Mouse (Mus musculus): ENCODE results near the gene Msx3.
A peak's percentile ranks its signal among the peaks of the same experiment; 100 is the strongest.

Msx3 gene

DNA sequence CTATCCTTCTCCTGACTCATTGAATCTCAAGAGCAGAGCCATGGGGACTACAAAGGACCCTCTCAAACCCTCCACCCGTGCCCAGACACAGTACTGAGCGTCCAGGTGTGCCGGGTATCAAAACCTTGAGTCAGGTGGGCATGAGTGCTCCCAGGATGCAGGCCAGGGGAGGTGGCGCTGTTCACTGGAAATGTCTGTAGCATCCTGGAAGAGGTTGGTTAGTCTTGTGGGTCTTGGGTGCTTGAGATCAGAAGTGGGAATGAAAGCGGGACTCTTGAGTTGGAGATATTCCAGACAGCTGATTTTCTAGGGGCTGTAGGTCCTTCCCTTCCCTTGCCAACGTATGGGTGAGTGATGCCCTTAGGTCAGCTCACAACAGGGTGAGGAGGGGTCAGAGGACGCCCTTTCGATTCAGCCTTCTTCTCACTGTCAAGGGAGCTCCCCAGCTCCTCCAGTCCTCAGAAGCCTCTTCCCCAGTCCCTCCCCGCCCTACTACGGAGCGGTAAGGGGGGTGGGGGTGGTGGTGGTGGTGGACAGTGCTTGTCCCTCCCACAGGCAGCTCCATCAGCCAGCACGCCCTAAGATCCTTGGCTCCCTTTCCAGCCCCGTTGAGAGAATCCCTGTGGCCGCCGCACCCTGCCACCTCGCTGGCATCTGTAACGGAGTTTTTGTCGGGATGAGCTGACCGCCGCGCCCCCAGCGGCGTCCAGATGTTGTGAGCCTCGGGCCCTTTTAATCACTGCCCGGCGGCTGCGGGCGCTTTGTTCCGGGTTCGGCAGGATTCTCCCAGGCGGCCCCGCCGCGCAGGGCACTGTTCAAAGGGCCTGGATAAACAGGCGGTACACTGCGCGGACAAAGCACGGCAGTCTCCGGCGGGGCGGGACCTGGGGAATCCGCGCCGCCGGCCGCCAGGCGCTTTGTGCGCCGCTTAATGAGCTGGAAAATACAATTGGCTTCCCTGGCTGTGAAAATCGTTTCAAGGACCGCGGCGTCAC lies 8.8 kb upstream of the Msx3 start:
- peak; percentile 8 for DNase-seq

DNA sequence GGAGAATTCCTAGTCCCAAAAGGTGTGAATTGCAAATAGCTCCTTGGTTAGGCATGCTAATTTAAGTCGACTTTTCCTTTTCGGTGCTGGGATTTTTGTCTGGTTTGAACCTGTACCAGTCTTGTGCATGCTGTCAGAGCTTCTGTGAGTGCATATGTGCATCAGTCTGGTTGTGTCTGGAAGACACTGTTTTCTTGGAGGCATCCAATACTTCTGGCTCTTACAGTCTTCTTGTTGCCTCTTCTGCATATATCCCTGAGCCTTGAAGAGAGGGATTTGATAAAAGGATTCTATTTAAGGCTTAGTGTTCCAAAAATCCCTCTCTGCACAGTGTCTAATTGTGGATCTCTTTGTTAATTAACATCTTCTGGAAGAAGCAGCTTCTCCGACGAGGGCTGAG lies 5.2 kb upstream of the Msx3 start:
- no peak for DNase-seq

DNA sequence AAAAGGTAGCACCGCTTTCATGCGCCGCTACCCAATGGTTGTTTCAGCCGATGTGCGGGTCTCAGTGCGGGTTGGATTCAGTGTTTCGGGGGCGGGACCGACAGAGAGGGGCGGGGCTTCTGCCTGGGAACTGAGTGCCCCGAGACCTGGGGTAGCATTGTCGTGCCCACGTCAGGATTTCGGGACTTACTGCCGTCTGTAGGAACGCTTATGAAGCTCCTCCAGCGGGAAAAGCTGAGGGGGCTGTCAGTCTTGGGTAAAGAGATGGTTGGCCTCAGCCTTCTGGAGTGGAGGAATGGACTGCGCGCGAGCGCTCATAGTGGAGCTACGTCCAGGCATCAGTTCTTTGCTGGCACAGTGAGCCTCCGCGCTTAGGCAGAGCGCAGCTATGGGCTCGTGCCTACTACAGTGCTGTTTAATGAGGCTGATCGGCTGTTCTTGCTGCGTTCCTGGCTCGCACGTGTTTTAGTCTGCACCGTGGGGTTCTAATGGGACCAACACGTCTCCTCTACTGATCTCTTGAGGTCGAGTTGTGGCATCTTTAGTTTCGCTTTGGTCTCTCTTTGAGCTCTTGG lies 313 bp upstream of the Msx3 start:
- DNase-seq: peak; percentile 18

DNA sequence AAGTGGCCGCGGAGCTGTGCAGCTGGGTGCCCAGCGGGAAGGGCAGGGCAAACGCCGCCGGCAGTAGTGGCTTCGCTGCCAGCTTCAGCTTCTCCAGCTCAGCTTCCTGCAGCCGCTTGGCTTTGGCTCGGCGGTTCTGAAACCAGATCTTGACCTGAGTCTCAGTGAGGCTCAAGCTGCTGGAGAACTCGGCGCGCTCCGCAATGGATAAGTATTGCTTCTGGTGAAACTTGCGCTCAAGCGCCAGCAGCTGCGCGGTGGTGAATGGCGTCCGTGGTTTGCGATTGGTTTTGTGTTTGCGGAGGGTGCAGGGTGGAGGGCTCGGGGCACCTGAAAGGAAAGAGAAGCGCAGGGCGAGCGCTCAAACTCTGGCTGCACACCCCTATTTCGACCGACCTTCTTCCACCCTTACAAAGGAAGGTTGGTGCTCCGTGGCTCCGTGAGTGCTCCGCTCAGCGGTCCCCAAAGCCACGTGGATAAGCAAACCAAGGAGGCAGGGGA lies 1.0 kb downstream of the Msx3 start:
- DNase-seq: no peak

DNA sequence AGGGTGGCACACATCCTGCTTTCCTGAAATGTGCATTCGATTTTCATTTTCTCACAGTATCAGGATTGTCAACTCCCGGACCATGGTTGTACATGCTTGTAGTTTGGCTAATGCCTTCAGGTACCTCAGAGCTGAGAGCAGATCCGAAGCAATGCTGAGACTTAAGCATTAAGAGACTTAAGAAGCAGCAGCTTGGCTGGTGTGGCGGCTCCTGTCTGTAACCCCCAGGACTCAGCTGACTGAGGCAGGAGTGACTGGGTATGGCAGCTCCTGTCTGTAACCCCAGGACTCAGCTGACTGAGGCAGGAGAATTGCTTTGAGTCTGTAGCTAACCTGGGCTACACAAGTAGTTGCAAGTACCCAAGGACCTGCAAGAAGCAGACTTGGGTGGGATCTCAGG lies 3.3 kb downstream of the Msx3 start:
- no peak for DNase-seq

DNA sequence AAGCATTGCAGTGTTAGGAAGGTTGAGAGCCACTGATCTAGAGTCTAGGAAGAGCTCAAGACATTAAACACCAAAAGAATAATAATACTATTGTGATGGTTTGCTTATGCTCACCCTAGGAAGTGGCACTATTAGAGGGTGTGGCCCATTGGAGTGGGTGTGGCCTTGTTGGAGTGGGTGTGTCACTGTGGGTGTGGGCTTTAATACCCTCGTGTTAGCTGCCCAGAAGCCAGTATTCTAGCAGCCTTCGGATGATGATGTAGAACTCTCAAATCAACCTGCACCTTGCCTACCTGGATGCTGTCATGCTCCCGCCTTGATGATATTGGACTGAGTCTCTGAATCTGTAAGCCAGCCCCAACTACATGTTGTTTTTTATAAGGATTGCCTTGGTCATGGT lies 6.2 kb downstream of the Msx3 start:
- no peak for DNase-seq

DNA sequence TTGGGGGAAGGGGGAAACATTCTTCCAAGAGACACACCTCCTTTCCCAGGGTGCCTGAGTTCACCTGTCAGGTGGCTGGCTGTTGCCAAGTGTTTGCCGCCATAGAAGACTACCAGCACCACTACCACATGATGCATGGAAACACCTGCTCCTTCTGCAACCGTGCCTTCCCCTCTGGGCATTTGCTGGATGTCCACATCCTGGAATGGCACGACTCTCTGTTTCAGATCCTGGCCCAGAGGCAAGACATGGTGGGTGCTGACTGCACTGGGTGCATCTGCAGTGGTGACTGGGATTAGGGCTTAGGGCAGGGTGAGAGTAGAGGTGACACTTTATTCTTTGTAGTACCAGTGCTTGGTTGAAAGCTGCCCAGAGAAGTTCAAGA lies 11.7 kb downstream of the Msx3 start:
- no peak for DNase-seq

DNA sequence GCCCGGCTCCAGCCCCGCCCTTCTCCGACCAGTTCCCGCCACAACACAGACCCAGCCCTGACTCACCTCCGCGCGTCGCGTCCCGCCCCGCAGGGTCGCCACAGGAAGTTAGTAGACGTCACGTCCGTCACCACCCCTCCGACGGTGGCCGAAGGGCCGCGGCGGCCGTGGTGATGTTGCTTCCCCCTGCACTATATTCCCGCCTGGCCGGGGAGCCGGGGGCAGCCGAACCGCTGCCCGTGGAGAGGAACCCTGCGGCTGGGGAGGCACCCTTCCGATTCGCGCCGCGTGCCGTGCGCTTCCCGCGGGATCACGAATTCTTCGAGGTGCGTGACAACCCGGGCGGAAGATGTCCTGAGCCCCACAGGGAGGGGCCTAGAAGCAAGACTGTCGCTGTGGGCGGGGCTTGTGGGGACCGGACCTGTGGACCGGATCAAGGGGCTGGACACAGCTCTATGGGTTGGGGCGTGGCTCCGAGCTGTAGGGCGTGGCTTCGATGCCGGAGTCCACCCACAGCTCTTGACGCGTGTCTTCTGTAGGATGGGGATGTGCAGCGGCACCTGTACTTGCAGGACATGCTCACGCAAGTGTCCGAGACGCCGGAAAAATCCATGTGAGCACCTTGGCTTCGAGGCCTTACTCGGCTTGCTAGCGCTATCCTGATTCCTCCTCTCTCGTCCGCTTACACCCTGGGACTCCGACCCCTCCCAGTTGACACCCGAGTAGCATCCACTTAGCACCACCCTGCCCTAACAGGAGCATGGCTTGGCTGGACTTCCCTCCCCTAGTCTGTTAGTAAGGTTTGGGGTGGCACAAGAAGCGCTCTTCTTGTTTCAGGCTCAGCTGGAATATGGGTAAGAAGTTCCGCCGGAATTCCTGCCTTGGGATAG lies 12.4 kb downstream of the Msx3 start, which contains the start of the genes Zfp511 and Tubgcp2:
TSS of gene Zfp511 (plus strand) at position 111 of the 890 bp plus-strand sequence.
TSS of gene Tubgcp2 (minus strand) at position 389 of the 890 bp plus-strand sequence.
- DNase-seq: peak; percentile 98

DNA sequence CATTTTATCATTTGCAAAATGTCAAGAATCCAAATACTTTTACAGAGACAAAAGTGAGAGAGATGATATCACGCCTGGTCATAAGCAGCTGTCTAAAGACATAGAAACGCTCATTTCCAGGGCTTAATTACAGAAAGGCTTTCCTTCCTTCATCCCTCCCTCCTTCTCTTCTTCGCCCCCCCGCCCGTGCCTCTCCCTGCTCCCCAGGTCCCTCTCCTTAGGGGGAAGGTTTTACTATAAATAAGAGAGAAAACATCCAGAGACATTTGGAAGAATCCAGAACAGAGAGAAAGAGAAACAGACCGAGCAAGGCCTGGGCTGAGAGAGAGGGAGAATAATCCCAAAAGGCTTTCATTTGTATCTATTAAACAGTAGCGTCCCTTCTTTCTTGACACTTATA lies 13.4 kb downstream of the Msx3 start:
- no peak for DNase-seq

DNA sequence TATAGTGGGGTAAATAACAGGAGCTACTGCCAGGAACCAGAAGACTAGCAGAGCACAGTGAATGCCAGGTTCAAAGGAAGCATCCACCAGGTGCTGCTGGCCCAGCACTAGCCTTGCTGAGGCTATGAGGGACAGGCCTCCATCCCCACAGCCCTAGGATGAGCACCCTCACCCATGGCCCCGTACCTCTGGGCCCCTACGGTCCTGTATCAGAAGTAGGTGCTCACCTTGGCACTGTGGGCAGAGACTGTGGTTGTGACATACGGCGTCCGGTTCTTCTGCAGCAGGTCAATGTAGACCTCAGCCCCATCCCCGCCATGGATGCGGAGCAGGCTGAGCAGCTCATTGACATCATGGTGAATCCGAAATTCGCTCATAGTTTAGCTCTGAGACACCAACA lies 15.5 kb downstream of the Msx3 start:
- DNase-seq: no peak

DNA sequence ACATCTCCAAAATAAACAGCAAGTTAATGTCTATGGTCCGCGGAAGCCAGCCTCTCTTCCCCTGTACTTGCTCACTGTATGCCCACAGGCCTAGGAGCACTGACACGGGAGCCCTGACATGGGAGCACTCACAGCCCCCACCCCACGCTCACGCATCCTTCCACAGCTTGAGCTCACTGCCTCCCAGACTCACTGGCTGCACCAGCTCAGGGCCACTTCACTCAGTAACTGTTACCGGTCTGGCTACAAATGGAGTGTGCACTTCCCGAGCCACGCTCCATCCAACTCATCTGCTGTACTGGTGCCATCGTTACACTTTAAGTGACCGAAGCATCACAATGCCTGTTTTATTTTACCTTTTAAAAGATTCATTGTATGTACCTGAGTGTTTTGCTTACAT lies 16.5 kb downstream of the Msx3 start:
- DNase-seq: no peak

DNA sequence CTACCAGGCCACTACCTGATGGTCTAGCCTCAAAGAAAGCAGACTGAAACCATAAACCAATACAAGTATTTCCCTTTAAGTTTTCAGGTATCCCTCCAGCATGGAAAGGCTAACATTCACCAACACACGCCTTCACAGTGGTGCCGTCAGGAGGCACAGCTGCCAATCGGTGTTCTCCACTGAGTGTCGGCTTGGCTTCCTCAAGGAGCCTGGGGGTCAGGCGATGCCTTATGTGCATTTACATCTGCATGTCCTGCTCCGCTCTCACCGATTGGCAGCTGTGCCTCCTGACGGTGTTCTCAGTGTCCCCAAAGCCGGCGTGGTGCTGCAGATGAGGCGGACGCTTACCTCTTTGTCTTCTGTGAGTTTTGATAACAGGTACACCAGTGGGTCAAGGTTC lies 17.1 kb downstream of the Msx3 start:
- no peak for DNase-seq

DNA sequence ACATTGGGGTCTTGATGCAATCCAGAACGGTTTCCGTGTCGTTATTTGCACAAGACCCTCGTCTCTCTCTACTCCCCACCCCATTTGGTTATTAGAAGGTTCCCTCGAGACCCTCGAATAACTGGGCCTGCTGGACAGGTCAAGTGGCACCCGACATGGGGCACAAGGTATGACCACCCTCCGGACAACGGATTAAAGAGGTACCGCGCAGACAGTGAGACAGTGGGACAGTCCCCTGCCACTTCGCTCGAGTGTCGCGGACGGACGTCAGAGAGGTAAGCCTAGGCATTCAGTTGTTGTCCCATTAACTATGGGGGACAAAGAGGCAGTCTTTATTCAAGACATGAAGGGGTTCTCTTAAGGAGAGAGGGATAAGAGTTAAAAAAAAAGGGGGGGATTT lies 37.6 kb downstream of the Msx3 start:
- DNase-seq: no peak

DNA sequence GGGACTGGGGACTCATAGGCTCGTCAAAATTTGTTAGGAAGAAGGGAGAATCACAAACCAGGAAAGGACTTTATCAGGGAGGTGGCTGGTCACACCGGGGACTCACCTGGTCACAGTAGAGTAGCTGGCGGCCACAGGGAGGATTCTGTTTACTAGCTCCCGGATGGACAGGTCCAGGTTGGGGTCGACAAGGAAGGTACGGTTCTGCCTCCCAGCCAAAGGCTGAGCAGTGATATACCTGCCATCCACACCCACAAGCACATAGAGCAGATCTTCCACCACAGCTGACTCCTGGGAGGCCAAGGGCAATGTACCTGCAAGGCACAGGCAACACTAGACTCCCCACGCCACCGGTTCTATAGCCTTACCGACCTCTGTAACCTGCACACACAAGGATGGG lies 41.1 kb downstream of the Msx3 start:
- no peak for DNase-seq

DNA sequence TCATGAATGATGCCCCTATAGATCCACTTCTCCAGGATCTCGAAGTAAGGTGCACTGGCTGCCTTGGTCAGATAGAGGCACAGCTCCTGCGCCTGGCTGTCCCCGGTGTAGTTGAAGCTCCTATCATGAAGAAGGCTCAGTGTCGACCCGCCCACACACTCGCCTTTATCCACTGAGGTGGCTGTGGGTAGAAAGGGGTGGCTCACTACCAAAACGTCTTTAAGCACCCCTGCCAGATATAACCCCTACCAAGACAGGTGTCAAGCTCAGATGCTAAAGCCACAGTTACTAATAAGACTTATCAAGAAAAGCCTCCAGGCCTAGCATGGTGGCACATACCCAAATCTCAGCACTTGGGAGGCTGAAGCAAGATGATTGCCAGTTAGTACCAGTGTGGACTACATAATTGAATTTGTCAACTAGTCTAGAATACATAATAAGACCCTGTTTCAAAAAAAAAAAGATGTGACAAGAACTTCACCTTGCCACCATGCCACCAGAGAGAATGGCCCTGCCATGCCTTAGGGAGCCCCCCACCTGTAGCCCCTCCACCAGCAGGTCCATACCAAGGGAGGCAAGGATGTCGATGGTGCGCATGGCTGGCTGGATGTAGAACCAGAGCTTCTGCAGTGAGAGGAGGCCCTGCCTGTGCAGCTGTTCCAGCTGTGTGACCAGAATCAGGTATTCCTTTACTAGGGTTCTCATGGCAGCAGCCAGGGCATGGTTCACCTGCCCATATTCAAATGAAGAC lies 41.9 kb downstream of the Msx3 start:
- DNase-seq: no peak

DNA sequence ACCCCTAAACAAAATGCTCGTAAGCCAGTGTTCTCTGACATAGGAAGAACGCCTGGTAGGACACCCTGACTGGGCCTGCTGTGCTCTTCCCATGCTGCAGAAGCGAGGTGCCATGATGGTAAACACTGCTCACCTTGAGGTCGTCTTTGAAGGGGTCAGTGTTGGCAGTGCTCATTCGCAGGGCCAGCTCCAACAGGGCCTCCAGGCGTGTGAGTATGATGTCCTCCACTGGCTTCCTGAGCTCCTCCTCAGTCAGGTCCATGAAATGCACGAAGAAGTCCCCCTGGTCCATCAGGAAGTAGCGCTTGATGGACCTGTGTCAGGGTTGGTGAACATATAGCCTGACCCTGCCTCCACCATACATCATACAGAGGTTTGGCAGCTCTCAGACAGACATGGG lies 44.2 kb downstream of the Msx3 start:
- DNase-seq: no peak

DNA sequence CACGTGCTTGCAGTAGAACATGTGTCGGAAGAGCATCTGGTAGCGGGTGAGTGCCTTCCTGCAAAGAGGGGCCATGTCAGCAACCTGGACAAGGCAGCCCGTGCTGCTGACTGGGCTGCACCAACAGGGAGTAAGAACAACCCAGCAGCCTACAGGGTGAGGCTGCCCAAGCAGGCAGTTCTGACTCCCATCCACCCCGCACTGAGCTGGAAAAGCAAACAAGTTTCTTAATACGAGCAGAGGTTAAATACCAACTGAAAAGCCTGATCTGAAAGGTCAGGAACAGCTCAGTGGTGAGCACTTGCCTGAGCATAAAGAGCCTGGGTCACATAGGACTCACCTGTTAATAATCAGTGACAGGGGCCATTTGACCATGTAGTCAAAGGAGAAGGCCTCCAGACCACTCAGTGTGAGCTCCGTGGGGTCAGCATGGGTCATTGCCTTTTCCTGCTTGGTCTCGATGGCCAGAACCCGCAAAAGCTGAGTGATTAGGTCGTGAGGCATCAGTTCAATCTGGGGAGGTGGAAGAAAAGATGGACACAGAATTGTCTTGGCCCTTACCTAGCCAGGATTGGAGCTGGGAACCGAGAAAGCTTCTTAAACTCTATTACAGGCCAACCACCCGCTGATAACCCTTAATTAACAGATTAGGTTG lies 47.7 kb downstream of the Msx3 start:
- DNase-seq: no peak

DNA sequence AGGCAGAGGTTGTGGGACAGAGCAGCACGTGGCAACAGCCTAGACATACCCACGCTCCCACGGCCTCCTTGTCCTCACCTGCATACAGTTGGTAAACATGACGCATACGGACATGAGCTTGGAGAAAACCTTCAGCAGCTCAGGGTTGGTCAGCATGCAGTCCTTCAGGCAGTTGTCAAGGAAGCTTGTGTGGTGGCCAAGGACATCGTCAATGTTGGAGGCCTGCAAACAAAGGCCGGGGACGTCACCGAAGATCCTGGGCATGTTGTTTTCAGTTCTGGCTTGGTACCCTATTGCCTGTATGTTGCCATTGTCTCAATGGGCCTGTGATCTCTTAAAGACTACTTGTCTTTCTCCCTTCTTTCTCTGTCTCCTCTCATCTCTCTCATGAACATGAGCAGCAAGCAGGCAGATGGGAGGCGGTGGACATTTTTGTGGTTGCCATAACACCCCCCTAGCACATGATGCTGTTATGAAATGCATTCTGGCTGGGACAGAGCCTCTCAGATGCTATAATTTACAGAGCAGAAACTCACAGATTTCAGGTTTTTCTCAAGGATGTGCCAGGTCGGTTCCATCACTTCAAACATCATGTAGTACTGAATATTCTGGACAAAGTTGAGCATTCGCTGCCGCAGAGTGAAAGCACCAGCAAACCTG lies 50.1 kb downstream of the Msx3 start:
- DNase-seq: no peak
